Mouse (Mus musculus) cerebellum, adult 9-11 months (tissue): ENCODE results near the gene Mdm2.
"Not testable (repeated sequence)": the region's sequence is repeated elsewhere in the genome, so short reads cannot be mapped to it uniquely, and the experiment has no call there.

Experiments used
- DNase-seq: peaks from one replicate; pipeline ENCODE4 v3.0.0; 2022

The Mdm2 gene

DNA sequence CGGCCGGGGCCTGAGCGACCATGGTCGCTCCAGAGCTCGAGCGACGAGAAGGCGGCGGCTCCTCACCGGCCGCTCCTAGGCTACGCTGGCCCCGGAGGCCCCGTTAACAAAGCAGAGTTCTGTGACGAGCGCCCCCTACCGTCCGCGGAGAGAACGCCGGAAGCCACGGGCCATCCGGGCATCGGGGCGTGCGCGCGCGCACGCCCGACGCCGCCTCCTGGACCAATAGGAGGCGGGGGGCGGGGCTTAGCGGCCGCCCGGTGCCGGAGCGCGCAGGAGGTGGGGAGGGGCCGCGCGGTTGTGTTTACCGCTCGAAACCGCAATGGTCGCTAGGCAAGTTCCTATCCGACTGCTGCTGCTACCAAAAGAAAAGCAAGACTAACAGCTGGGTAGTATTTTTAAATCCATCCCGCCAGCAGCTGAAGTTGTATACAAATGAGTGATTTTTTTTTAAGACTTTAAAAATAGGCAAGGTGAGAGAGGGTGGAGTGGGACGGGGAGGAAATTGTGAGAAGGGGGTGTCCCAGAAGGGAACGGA, at the start of gene Mdm2:
Gene Mdm2 (minus strand): TSS at position 155 of the 538 bp plus-strand sequence.
- peak; percentile 94 for DNase-seq

DNA sequence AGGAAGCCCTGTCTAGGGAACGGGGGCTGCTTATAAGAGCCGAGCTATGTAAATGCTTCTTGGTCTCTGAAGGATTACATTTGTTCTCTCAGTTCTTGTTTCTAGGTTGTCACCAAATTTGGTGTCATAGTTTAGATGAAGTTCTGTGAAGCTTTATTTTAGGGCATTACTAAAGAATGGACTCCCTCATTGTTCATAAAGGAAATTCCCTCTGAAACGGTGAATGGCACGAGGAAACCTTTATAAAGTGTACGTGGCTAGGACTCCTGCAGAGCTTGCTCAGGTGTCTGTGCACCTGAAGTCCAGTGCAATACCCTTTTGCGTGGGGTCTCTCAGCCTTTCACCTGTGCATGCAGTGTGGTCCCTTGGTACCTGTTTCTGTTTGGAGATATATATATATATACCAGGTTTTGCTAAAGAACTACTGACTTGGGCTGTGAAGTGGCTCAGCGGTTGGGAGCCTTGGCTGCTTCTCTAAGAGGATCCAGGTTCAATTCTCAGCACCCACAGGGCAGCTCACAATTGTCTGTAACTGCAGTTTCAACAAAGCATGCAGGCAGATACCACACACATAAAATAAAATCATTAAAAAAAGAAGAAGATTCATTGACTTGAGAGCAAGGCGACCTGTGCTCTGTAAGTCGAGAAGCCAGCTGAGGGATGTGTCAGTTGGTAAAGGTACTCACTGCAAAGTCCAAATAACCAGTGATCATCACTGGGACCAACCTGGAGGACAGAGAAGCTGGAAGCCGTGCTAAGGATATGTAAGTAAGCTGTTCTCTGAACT, 49.5 kb upstream of the Mdm2 start:
- no peak for DNase-seq

DNA sequence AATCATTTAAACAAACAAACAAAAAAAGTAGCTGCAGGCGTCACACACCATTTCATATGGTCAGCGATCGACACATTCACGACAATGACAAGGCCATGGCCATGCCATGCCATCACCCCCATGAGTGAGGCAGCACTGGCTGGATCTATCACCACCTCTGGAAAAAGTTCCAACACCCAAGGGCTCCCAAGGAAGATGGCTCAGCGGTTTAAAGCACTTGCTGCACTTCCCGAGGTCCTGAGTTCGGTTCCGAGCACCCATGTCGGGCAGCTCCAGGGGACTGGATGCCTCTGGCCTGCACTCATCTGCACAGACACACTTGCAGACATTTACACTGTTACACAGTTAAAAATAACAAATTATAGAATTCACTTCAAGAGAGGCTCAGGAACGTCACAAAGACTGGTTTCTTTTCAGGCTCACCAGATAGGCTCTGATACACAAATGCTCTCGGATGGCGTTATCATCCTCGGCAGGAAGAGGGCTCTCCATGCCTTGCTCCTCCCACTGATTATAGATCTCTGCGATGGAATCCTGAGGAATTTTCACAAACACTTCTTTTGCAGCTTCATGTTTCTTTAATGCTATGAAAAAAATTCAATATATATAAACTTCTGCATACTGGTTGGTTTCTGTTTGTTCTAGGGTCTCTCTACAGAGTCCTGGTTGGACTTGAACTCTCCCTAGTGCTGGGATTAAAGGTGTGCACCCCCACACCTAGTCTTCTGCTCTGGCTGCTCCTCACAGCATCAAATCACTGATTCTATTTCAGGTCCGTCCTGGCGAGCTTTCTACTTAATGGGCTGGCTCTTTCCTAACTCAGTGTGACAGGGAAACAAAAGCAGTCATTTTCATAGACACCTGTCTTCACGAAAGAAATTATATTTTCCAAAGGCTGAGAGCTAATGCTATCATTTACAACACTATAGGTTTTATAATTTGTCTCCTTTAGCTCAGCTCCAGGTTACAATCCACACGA, 48.5 kb upstream of the Mdm2 start:
- DNase-seq, result no peak

DNA sequence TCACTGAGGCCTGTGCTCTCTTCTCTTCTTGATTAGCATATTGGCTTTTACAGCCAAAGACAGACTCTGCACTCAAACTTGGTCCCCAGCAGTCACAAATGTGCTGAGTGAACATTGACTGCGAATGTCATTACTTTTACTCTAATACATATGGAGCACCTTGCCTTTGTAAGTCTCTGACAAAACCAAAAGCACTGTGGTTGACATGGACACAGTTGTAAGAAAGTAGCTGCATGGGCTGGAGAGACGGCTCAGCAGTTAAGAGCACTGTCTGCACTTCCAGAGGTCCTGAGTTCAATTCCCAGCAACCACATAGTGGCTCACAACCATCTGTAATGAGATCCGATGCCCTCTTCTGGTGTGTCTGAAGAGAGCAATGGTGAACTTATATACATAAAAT, 47.8 kb upstream of the Mdm2 start:
- DNase-seq, result not testable (repeated sequence)

DNA sequence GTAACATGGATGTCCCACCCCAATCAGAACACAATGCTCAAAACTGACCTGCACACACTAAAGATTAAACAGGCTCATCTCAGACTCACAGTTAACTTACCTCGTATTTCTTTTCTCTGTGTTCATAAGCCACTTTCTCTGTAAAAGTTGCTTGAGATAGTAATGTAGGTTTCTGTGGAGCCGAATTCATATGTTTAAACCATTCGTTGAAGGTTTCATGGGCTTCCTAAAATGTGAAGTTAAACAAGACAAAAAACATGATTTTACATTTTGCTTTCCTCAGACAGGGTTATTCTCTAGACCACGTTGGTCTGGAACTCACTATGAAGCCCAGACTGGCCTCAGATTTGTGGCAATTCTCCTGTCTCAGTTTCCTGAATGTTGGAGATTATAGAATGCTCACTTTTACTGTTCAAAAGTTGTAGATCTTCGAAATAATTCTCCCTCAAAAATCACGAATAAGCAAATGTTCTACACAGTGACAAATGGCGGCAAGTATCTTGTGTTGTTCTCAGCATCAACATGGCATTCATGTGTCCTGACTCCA, 47.3 kb upstream of the Mdm2 start:
- no peak for DNase-seq

DNA sequence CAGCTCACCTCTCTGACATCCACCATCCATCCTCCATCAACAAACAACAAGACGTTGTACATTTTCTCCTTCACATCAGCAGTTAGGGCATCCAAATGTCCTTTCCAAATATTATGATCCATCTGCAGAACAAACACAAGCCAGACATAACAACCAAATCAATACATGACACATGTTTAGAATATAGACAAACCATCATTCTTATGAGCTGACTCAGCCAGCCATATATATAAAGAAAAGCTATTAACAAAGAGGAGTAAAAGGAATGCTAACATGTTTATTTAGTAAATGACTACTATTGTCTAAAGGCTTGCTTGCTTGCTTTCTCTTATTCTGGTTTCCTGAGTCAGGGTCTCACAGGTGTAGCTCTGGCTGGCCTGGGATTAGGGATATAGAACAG, 46.7 kb upstream of the Mdm2 start:
- DNase-seq, result no peak

DNA sequence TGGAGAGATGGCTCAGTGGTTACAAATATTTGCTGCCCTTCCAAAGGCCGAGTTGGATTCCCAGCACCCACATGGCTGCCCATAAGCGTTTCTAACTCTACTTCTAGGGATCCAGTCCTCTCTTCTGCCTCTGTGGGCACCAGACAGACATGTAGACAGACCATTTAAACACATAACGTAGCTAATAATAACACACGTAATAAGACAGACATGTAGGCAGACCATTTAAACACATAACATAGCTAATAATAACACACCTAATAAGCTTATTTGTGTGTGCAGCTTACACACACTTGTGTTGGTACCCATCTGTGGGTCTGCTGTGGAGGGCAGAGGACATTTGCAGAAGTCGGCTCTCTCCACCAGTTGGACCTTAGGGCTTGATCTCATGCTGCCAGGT, 46.2 kb upstream of the Mdm2 start:
- no peak for DNase-seq

DNA sequence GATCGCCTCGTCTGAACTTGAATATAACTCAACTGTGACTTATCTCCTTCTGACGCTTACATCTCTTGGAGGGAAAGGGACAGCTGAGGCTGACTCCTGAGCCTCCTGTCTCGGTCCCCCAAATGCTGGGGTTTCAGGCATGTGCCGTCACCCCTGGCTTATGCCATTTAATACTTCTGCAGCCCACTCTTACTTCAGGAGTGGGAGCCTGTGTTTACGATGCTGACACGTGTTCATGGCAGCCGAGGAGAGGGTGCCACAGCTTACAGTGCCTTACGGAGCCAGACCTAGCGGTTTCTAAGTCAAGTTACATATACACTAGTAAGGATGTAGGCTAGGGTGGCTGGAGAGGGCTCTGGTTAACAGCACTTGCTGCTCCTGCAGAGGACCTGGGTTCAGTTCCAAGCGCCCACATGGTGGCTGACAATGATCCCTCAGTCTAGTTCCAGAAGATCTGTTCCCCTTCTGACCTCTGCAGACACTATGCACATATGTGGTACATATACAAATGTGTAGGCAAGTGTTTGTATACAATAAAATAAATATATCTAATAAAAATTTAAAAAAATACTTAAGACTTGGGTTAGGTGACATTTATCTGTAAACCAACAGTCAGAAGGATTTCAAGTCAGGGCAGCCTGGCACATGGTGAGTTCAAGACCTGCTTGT, 45.4 kb upstream of the Mdm2 start:
- no peak for DNase-seq

DNA sequence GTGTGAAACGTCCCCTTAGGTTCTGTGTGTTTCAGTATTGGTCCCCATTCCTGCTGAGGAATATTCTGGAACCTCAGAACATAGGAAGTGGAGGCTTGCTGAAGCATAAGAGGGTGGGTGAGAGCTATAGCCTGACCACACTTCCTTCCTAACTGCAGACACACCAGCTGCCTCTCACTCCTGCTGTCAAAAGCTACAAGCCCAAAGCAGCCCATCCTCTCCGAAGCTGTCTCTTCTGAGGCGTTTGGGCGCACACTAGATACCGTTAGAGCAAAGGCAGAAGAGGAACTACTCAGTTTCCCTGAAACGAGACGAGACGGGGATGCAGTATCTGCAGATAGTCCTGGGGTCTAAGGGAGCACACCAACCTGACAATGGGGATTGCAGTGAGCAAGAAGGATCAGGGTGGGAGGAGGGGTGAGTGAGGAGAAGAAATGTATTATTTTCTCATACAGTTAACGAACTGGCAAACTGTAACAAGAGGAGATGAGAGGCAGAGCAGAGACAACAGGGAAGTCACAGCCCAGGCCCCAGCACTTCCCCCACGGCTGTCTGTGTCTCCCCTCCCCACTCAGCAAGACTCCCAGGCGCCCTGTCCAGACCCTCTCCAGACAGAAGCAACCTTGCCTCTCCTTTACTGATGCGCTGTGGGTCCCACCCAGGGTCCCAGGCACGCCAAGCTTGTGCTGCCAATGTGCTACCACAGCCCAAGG, 44.7 kb upstream of the Mdm2 start:
- no peak for DNase-seq

DNA sequence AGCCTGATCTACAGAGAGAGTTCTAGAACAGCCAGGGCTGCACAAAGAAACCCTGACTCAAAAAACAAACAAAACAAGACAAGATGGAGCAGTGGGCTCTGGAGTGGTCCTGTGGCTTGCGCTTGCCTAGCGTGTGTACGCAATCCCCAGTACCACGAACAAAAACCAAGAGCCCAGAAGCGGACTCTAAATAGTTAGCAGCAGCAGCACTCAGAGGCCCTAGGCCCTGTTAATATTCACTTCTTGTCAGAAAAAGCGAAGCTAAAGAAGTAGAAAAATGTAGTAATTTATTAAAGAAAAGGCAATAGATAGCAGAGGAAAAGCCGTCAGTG, 44.0 kb upstream of the Mdm2 start:
- DNase-seq, result no peak

DNA sequence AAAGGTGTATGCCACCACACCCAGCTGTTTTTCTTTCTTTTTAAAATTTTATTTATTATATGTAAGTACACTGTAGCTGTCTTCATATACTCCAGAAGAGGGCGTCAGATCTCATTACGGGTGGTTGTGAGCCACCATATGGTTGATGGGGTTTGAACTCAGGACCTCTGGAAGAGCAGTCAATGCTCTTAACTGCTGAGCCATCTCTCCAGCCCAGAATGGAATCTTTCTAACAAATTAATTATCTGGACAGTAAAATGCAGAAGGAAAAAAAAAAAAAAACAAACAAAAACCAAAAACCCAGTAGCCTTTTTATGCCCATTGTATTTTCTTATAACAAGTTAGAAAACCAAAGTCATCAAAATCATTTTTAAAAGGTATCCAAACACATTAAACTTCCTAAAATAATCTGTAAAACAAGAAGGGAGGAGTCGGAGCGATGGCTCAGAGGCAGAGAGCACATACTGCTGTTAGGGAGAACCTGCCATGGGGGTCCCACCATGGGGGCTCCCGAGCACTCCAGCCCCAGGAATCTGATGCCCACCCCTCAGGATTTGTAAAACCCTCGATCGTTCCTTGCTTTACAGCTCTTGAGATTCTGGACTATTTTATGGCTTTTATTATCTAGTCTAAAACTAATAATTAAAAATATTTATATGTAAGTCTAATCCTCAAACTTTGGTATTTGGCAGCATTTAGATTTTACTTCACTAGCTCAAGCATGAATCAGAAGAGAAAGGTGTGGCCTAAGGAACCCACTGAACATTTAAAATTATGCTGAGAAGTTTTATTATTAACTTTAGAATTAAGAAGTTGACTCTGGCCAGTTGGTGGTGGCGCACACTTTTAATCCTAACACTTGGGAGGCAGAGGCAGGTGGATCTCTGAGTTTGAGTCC, 43.4 kb upstream of the Mdm2 start:
- no peak for DNase-seq

DNA sequence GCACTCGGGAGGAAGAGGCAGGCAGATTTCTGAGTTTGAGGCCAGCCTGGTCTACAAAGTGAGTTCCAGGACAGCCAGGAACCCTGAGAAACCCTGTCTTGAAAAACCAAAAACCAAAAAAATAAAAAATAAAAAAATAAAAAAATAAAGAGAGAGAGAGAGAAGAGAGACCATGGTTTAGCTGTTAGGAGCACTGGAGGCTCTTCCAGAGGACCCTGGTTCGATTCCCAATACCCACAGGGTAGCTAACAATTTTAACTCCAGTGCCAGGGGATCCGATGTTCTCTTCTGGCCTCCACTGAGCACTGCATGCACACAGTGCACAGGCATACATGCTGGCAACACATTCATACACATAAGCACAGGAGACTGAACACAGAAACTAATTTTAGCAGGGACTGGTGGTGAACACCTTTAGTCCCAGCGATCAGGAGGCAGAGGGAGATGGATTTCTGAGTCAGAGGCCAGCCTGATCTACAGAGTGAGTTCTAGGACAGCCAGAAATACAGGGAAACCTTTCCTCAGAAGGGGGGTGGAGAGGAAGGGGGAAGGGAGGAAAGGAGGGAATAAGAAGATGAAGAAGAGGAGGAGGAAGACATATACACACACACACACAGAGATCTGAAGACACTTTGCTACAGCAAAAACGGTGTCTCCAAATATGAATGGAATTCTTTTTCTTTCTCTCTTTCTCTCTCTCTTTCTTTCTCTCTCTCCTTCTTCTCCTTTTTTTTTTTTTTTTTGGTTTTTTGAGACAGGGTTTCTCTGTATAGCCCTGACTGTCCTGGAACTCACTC, 42.5 kb upstream of the Mdm2 start:
- DNase-seq, result no peak

DNA sequence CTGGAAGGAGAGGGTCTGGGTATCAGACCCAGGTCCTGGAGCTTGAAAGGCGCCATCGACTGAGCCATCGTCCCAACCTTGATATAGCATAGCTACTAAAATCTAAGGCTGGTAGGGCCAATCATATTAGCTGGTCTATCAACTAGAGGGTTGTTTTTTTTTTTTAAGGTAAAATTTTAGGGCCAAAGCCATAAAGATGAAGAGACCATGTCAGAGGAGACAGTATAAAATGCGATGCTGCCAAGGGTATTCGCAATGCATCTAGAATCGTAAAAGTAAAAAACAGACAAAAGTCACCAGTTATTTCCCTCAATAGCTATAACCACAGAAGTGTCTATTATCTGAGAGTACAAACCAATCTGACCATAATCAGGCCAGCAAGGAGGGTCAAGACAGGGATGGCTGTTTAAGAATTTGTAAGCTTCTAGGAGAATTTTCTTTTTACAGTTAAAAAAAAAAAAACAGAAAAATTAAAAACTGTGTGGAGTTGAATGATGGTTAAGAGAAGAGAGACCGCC, 41.8 kb upstream of the Mdm2 start:
- DNase-seq, result no peak

DNA sequence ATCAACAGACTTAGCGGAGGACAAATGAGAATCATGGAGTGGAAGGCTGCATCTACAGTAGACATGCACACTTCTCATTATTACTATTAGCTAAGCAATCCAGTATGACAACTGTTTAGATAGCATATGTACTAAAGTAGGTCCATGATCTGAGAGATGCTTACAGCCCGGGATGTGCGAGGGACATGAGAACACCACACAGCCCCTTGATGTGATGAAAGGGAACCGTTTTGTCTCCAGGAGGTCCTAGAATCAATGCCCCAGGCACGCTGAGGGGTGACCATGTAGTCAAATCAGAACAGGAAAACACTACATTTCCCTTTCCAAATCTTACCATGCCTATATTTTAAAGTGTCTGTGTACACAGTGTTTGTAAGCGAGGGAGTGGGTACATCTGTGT, 41.2 kb upstream of the Mdm2 start:
- no peak for DNase-seq

DNA sequence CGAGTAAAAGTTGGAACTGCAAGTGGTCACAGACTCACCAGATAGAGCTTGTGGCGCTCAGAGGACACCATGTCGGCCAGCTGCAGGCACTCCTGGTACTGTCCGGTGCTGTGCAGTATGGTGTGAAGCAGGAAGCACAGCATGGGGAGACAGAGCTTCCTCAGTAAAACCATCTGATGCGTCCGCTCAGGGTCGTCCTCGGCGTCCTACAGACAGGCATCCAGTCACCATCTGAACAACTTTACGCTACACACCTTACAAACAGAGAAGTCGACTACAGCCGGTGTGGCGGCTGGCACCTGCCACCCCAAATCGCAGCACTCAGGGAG, 40.7 kb upstream of the Mdm2 start:
- no peak for DNase-seq

DNA sequence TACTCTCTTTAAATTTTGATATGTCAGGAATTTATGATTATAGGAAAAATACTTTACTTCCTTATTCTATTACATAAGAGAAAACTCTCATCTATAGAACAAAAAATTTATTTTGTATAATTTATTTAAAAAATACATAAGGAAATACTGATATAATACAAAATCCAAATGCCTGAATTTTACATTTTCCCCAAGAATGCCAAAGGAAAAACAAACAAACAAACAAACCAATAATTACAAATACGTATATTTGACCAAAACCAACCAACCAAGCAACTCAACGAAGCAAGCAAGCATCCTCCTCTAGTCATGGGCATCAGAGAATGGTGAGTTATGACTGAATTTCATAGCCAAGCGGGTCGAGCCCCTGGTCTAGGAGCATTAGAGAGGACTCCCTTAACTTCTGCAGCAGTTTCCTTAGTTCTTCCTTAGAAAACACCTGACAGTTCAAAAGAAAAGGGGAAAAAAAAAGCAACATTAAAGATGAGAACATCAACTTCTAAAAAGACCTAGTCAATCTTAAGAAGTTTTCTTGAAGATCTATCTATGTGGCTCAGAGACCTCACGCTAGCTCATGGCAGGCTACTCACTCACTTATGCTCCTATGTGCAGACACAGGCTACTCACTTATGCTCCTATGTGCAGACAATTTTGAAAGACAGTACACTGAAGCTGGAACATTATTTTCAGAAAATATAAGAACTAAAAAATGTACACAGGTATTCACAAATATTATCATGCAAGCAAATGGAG, 40.1 kb upstream of the Mdm2 start:
- no peak for DNase-seq

DNA sequence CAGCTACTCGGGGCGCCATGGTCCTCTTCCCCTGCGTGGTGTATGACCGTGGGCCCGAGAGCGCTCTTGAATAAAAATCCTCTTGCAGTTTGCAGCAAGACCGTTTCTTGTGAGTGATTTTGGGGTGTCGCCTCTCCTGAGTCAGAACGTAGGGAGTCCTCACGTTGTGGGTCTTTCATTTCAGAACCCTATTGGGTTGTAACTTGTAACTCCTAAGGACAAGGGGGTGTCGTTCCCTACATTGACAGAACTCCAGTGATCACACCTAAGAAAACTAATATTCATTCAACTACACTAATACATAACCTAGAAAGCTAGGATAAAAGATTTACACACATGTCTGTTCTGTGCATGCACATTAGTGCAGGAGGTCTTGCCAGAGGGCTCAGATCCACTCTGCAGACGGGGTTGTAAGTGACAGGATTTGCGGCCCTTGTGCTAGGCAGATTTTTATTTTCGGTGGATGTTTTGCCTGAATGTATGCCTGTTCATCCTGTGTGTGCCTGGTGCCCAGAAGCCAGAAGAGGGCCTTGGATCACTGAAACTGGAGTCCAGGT, 39.3 kb upstream of the Mdm2 start:
- DNase-seq, result no peak

DNA sequence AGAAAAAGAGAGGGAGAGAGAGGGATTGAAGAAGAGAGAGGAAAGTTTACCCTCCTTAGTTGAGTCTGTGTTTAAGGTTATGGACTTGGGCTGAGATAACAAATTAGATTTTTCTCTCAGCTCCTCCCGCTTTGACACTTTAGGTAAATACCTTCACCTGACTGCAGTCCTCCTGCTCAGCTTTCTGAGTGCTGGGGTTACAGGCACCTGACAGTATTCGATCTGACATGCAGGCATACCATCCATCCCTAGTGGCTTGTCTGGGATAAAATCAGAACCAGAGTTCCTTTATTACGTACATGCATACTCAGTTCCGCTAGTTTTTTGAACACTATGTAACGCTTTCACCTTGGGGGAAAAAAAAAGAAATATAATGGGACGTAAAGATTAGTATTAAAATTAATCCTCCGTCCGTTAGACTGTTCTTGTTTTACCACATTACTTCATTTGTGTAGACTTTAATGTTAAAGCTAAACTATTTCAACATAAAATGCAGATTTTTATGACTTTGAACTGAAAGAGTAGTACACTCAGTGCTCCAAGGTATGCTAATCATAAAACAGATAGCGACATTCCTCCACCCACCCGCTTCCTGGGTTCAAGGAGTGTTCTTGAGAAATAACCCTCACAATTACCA, 38.6 kb upstream of the Mdm2 start:
- no peak for DNase-seq
